Mouse (Mus musculus) naive thymus-derived CD4-positive, alpha-beta T cell, adult 2 months (primary cell): ENCODE data around the gene Sema3f.

Experiments
- DNase-seq: peaks from one replicate; pipeline ENCODE4 v3.0.0-alpha.2; 2011; ENCODE audit warnings: low read depth

The Sema3f gene

DNA sequence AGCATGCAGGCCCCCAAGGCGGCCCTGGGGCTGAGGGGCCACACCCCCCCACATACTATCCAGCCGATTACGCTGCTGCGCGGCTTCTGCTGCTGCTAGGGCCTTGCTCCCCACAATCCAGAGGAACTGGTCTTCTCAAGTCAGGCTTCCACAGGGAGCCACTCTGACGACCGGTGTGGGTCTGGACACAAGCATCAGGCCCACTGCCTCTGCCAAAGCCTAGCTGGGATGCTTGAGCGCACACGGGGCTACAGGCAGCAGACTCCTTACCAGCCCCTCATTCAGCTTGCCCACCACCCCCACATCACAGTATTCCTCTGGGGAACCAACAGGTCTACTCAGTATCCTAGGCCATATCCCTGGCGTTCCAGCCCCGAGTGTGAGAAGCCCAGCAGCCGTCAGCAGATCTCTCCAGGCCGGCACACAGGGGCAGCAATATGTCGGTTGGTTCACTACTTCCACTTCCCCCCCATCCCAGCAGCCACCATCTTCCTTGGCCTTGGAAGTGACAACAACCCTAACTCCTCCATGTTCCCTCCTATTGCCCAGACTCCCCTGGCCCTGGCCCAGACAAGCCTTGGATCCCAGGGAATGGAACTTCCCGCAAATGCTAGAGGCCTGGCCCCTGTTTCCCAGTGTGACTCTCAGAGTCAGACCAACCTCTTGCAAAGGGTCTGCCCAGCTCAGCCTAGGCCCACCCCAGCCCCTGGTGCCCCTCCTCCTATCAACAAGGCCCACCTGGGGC lies 76.4 kb downstream of the Sema3f start:
- DNase-seq = peak; percentile 33

GRCm38 (mm10) chr9:107633091-107633660 lies 77.1 kb downstream of the Sema3f start:
- DNase-seq = peak; percentile 90

- peak; percentile 23 for DNase-seq
Measured at GRCm38 (mm10) chr9:107632478-107632877, 77.8 kb downstream of the Sema3f start.

- no peak for DNase-seq
Measured at GRCm38 (mm10) chr9:107631861-107632260, 78.4 kb downstream of the Sema3f start.
